Mouse (Mus musculus) stomach, embryonic 15.5 days (tissue): ENCODE results near the gene Sipa1. TPM values are rescaled to one million over a fixed set of nuclear protein-coding genes. Genes with fewer than 3 reads are reported as not detected.
A peak's percentile ranks its signal among the peaks of the same experiment; 100 is the strongest.

ENCODE experiments used
- ATAC-seq: fragments of 200-750 bp; cut with Nextera tagmentation; 2 replicates; pipeline ENCODE4 v1.8.0; 2017; ENCODE audit warnings: low read depth, moderate number of reproducible peaks, moderate TSS enrichment; ENCODE audit not compliant: insufficient read depth, low FRiP score
- H3K27ac ChIP-seq: fragments of 300-500 bp; sonication (generic); 2 replicates; pipeline ENCODE4 v1.5.1; 2015; ENCODE audit warnings: mild to moderate bottlenecking, inconsistent platforms
- H3K27me3 ChIP-seq: fragments of 300-500 bp; sonication (generic); replicated peaks from 2 replicates; pipeline ENCODE4 v1.6.1; 2015; ENCODE audit warnings: inconsistent platforms
- H3K36me3 ChIP-seq: fragments of 300-500 bp; sonication (generic); 2 replicates; pipeline ENCODE4 v1.6.1; 2015; ENCODE audit warnings: inconsistent platforms
- H3K4me1 ChIP-seq: fragments of 300-500 bp; sonication (generic); 2 replicates; pipeline ENCODE4 v1.6.1; 2015; ENCODE audit warnings: inconsistent platforms
- H3K4me2 ChIP-seq: fragments of 300-500 bp; sonication (generic); 2 replicates; pipeline ENCODE4 v1.6.1; 2015; ENCODE audit warnings: mild to moderate bottlenecking, inconsistent platforms
- H3K4me3 ChIP-seq: fragments of 300-500 bp; sonication (generic); replicated peaks from 2 replicates; pipeline ENCODE4 v1.5.1; 2015; ENCODE audit warnings: inconsistent platforms
- H3K9ac ChIP-seq: fragments of 300-500 bp; sonication (generic); 2 replicates; pipeline ENCODE4 v1.6.1; 2015; ENCODE audit warnings: inconsistent platforms
- H3K9me3 ChIP-seq: fragments of 300-500 bp; sonication (generic); 2 replicates; pipeline ENCODE4 v1.6.1; 2016; ENCODE audit warnings: inconsistent platforms
- WGBS: fragments of 180-500 bp; shearing (Covaris S2); methylation state at CpG from one replicate; pipeline ENCODE4 v1.1.7; 2015; 5-methylcytosine and 5-hydroxymethylcytosine counted together
- polyA plus RNA-seq: library from polyadenylated mRNA; unstranded; fragments of >200 nt; fragmentation: Nextera tagmentation; extraction: Ambion mirVana; gene quantifications from 2 replicates; pipeline ENCODE4 v1.2.1, GENCODE M21; 2015

Sipa1 gene
- polyA plus RNA-seq, 1 experiment from 2014 or later = 28.7 TPM

DNA sequence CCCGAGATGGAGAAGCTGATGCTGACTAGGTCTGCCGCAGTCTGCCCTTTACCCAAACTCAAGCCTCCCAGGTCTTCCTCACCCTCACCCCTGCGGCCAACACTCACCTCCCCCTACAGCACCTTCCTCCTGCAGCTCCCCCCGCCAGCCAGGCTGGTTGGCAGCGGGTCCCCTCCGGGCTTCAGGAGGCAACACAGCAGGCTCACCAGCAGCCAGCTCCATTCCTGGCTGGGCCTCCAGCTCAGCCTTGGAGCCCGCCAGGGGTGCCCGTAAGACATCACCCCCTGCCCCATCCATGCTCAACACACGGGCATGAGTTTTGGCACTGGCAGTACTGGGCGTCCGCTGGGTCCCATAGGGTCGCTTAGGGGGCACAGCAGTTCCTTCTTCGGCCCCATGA is 21.5 kb upstream of the Sipa1 start:
- H3K4me1 ChIP-seq = peaks cover 11% of the 10 kb centered on the region
- no peak for ATAC-seq
- no peak overlapping the region for H3K4me3 ChIP-seq
- no peaks in the 10 kb centered on the region for H3K27me3 ChIP-seq
- H3K36me3 ChIP-seq = peaks cover 55% of the 10 kb centered on the region
- no peak overlapping the region for H3K27ac ChIP-seq
- H3K4me2 ChIP-seq = no peak overlapping the region
- no peak overlapping the region for H3K9ac ChIP-seq
- H3K9me3 ChIP-seq = no peaks in the 10 kb centered on the region
- 94% methylated on average over 13 of the region's 13 CpGs for WGBS

DNA sequence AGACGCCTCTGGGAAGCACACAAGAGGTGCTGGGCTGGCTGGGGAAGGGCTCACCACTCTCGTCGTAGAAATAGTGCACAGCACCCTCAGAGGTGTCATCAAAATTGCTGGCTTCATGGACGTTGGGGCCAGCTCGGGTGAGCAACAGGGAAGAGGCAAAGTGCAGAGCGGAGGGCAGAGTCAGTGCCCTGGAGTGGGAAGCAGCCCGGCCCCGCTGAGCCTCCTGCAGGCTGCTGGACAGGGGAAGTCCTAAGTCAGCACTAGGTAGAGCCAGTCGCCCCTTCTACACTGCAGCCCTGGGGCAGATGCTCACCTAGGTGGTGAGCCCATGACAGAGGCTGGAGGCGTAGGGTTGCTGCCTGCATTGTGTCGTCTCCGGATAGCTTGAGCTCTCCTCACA is 20.7 kb upstream of the Sipa1 start:
- Histone ChIP-seq H3K27me3 (no peaks in the 10 kb centered on the region), H3K4me1 (peaks cover 11% of the 10 kb centered on the region), H3K9ac (no peak overlapping the region), H3K9me3 (no peaks in the 10 kb centered on the region), H3K4me3 (no peak overlapping the region), H3K36me3 (peaks cover 62% of the 10 kb centered on the region), H3K27ac (no peak overlapping the region), H3K4me2 (no peak overlapping the region)
- 93% methylated on average over 12 of the region's 12 CpGs for WGBS
- no peak for ATAC-seq

- Histone ChIP-seq H3K4me3 (no peak overlapping the region), H3K36me3 (peaks cover 76% of the 10 kb centered on the region), H3K4me1 (no peaks in the 10 kb centered on the region), H3K27ac (no peak overlapping the region), H3K4me2 (no peak overlapping the region), H3K27me3 (no peaks in the 10 kb centered on the region), H3K9ac (no peak overlapping the region), H3K9me3 (no peaks in the 10 kb centered on the region)
- 82% methylated on average over 4 of the region's 4 CpGs for WGBS
- no peak for ATAC-seq
Observed at GRCm38 (mm10) chr19:5680432-5680831, 16.9 kb upstream of the Sipa1 start.

- no peak for ATAC-seq
- Histone ChIP-seq H3K4me1 (peaks cover 5% of the 10 kb centered on the region), H3K4me3 (no peak overlapping the region), H3K27ac (no peak overlapping the region), H3K27me3 (no peaks in the 10 kb centered on the region), H3K36me3 (peaks cover 59% of the 10 kb centered on the region), H3K4me2 (no peak overlapping the region), H3K9me3 (no peaks in the 10 kb centered on the region), H3K9ac (no peak overlapping the region)
- 84% methylated on average over 4 of the region's 4 CpGs for WGBS
Observed at GRCm38 (mm10) chr19:5668372-5668771, 4.9 kb upstream of the Sipa1 start.

DNA sequence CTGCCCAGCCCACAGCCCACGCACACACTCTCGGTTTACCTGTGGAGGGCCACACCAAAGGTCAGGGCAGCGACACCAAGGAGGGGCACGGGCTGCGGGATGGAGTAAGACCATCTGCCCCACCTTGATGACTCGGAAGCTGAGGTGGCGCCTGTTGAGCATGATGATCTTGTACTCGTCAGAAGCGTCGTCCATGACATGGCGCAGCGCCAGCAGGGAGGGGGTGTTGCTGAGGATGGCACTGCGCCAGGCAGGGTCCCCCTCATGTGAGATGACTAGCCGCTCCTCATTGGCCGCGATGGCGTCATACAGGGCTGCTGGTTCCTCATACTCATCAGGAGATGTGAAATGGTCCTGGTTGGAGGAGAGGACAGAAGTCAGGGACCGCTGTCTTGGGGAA is 2.9 kb upstream of the Sipa1 start:
- Histone ChIP-seq H3K27me3 (no peaks in the 10 kb centered on the region), H3K4me2 (no peak overlapping the region), H3K4me3 (no peak overlapping the region), H3K9me3 (no peaks in the 10 kb centered on the region), H3K36me3 (peaks cover 41% of the 10 kb centered on the region), H3K9ac (no peak overlapping the region), H3K27ac (no peak overlapping the region), H3K4me1 (peaks cover 17% of the 10 kb centered on the region)
- ATAC-seq = no peak
- 94% methylated on average over 18 of the region's 18 CpGs for whole genome bisulfite sequencing

GRCm38 (mm10) chr19:5665465-5665864 is 2.0 kb upstream of the Sipa1 start:
- Histone ChIP-seq H3K4me2 (no peak overlapping the region), H3K9me3 (no peaks in the 10 kb centered on the region), H3K27me3 (no peaks in the 10 kb centered on the region), H3K36me3 (peaks cover 34% of the 10 kb centered on the region), H3K27ac (no peak overlapping the region), H3K9ac (no peak overlapping the region), H3K4me1 (peaks cover 17% of the 10 kb centered on the region), H3K4me3 (no peak overlapping the region)
- ATAC-seq = peak; percentile 61
- WGBS = 73% methylated on average over 15 of the region's 15 CpGs

DNA sequence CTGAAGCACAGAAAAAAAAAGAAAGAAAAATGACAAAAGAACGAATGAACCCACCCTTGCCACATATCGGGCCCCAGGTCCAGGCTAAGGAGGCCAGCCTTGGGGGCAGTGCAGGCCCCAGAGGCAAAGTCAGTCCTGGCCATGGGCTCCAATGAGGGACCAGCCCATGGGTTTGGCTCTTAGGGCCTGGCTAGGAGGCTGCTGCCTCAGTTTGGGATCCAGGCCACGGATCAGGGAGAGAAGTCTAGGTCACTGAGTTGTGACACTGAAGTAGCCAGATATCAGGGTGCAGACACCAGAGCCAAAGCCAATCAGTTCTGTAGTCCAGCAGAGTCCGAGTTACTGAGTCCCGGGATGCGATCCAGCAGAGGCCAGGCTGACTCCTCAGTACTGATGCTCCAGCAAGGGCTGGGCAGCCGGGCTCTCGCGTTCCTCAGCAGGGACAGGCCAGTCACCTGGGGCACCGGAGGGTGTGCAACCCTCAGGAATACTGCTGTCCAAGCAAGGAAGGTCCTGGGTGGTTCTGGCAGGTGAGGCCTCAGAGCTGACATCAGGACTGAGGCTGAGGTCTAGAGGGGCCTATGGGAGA is 1.3 kb upstream of the Sipa1 start:
- WGBS = 91% methylated on average over 10 of the region's 10 CpGs
- Histone ChIP-seq H3K27ac (no peak overlapping the region), H3K36me3 (peaks cover 28% of the 10 kb centered on the region), H3K4me2 (no peak overlapping the region), H3K4me1 (peaks cover 20% of the 10 kb centered on the region), H3K9me3 (no peaks in the 10 kb centered on the region), H3K9ac (no peak overlapping the region), H3K27me3 (no peaks in the 10 kb centered on the region), H3K4me3 (no peak overlapping the region)
- ATAC-seq = no peak

- Histone ChIP-seq H3K9ac (no peak overlapping the region; the same call in 1 of the 2 replicates), H3K27me3 (no peaks in the 10 kb centered on the region), H3K4me1 (peaks cover 20% of the 10 kb centered on the region), H3K4me2 (peak overlapping the region; percentile 78), H3K9me3 (no peaks in the 10 kb centered on the region), H3K4me3 (peak overlapping the region; percentile 62), H3K27ac (peak overlapping the region; percentile 94), H3K36me3 (peaks cover 28% of the 10 kb centered on the region)
- no peak for ATAC-seq
- 63% methylated on average over 8 of the region's 8 CpGs for WGBS
Observed at GRCm38 (mm10) chr19:5662310-5662709, 1.2 kb downstream of the Sipa1 start.

- H3K27me3 ChIP-seq = no peaks in the 10 kb centered on the region
- H3K36me3 ChIP-seq = peaks cover 20% of the 10 kb centered on the region
- peaks cover 20% of the 10 kb centered on the region for H3K4me1 ChIP-seq
- WGBS = 76% methylated on average over 16 of the region's 16 CpGs
- peak overlapping the region; percentile 38; the same call in 1 of the 2 replicates for H3K27ac ChIP-seq
- H3K9me3 ChIP-seq = no peaks in the 10 kb centered on the region
- peak overlapping the region; percentile 18 for H3K4me3 ChIP-seq
- no peak overlapping the region for H3K9ac ChIP-seq
- no peak for ATAC-seq
- peak overlapping the region; percentile 78 for H3K4me2 ChIP-seq
Observed at GRCm38 (mm10) chr19:5660942-5661751, 2.4 kb downstream of the Sipa1 start.

DNA sequence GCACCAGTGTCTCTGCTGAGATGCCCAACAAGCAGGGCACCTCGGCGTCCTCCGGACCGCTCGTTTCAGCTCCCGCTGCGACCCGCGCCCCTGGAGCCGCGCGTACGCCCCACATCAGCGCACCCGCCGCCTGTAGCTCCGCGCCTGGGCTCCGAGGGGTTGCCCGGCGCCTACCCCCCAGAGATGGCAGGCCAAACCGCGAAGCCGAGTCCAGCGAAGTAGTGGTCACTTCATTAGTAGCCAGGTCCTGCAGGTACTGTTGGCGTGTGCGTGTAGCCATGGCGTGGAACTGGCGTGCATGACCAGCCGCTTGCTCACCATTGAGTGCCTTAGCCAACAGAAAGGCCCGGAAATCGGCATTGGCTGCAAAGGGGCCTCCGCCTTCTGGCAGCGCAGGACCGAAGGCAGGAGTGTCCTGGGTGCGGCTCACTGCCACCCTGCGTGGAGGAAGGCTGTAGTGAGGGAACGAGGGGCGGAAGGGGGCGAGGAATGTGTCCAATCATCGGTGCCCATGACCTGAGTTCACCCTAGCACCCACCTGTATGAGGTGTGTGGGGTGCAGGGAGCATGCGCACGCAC is 8.7 kb downstream of the Sipa1 start:
- no peak for ATAC-seq
- Histone ChIP-seq H3K27me3 (peaks cover 11% of the 10 kb centered on the region), H3K9me3 (no peaks in the 10 kb centered on the region), H3K36me3 (peaks cover 12% of the 10 kb centered on the region), H3K4me1 (peaks cover 16% of the 10 kb centered on the region), H3K4me3 (peak overlapping the region; percentile 37), H3K4me2 (peak overlapping the region; percentile 75), H3K27ac (no peak overlapping the region), H3K9ac (no peak overlapping the region)
- WGBS = 36% methylated on average over 43 of the region's 43 CpGs

DNA sequence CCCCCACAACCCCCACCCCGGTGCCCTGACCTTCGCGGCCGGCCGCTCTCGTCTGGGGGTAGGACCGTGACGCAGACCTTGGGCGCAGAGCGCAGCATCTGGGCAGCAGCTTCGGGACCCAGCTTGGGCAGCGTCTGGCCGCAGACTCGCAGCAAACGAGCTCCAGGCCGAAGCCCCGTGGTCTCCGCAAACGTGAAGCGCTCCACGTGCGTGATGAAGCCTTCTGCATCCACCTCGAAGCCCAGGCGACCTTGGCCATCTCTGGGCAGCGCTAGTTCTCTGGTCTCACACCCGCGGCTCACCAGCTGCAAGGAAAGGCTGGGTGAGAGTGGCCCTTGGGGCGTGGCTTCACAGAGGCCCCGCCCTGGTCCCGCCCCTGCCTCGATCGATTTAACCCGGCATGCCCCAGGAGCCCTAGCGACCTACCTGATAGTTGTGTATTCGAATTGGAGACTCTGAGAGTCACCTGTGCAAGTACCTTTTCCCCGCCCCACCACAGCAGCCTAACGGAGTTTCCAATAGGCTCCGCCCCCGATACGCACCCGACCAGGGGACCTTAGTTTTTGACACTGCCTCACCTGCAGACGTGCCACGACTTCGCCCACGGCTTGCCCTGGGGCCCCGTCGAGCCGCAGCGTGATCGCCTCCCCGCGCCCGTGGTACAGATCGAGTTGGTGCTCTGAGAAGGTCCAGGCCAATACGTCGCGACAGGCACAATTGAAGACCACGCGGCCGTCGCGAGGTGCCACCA is 9.4 kb downstream of the Sipa1 start:
- WGBS = 23% methylated on average over 62 of the region's 62 CpGs
- Histone ChIP-seq H3K36me3 (peaks cover 10% of the 10 kb centered on the region), H3K27me3 (peaks cover 11% of the 10 kb centered on the region), H3K9ac (no peak overlapping the region), H3K4me1 (peaks cover 22% of the 10 kb centered on the region), H3K4me2 (peak overlapping the region; percentile 75), H3K9me3 (no peaks in the 10 kb centered on the region), H3K4me3 (peak overlapping the region; percentile 37), H3K27ac (no peak overlapping the region)
- peak; percentile 64 for ATAC-seq
